In genomic region chr5:103431479-103431878, GRCm38 (mm10) we compare ENCODE assay signal across 27 mouse cellular contexts. TPM values are rescaled to one million over a fixed set of nuclear protein-coding genes. Genes with fewer than 3 reads are reported as not detected.
DNase-seq lines count a peak whose midpoint lies in the region; ATAC-seq and TF ChIP-seq lines count a peak whose summit lies in the region.
"Had no signal": no experiment of that assay in that cellular context is flagged by ENCODE, and none has a peak within 500 bp of the region (broad histone marks: within the 10 kb centered on the region; RNA-seq: fewer than 3 reads in every experiment).

No protein-coding gene starts in this region.

- no peak overlapping the region for H3K9ac ChIP-seq in limb, embryonic 14.5 days (ENCODE audit: low read depth, low read length, severe bottlenecking)
- no peak overlapping the region for H3K9ac ChIP-seq in liver, postnatal 0 days (replicated peaks)
- H3K9ac ChIP-seq: heart, embryonic 12.5 days; hindbrain, embryonic 12.5 days; intestine, embryonic 15.5 days; limb, embryonic 13.5 days; liver, embryonic 13.5 days; midbrain, embryonic 13.5 days; neural tube, embryonic 13.5 days had no signal

- H3K36me3 ChIP-seq in kidney, adult 2 months (ENCODE audit: control insufficient read depth, insufficient read depth, low read length): no peaks in the 10 kb centered on the region
- H3K36me3 ChIP-seq in limb, embryonic 14.5 days (ENCODE audit: control insufficient read depth, insufficient read depth, low read length): no peaks in the 10 kb centered on the region
- no peaks in the 10 kb centered on the region for H3K36me3 ChIP-seq in limb, embryonic 10.5 days
- no peaks in the 10 kb centered on the region for H3K36me3 ChIP-seq in liver, postnatal 0 days (replicated peaks; ENCODE audit: insufficient read depth, low read length)
- H3K36me3 ChIP-seq: heart, embryonic 12.5 days; hindbrain, embryonic 12.5 days; intestine, embryonic 15.5 days; limb, embryonic 13.5 days; liver, embryonic 13.5 days; midbrain, embryonic 13.5 days; neural tube, embryonic 13.5 days had no signal

- no peak overlapping the region for H3K4me3 ChIP-seq in gastrocnemius, adult 2 months
- no peak overlapping the region for H3K4me3 ChIP-seq in kidney, adult 2 months (ENCODE audit: insufficient read depth, low read depth, low read length)
- H3K4me3 ChIP-seq in limb, embryonic 14.5 days (replicated peaks; ENCODE audit: low read length): no peak overlapping the region
- no peak overlapping the region for H3K4me3 ChIP-seq in limb, embryonic 10.5 days
- no peak overlapping the region for H3K4me3 ChIP-seq in liver, postnatal 0 days (ENCODE audit: low read depth, low read length)
- H3K4me3 ChIP-seq: heart, embryonic 12.5 days; hindbrain, embryonic 12.5 days; intestine, embryonic 15.5 days; limb, embryonic 13.5 days; liver, embryonic 13.5 days; midbrain, embryonic 13.5 days; neural tube, embryonic 13.5 days had no signal

- H3K4me2 ChIP-seq in limb, embryonic 14.5 days (replicated peaks; ENCODE audit: low read depth, low read length, severe bottlenecking): no peak overlapping the region
- no peak overlapping the region for H3K4me2 ChIP-seq in liver, postnatal 0 days (ENCODE audit: low read depth, low read length)
- H3K4me2 ChIP-seq: heart, embryonic 12.5 days; hindbrain, embryonic 12.5 days; intestine, embryonic 15.5 days; limb, embryonic 13.5 days; liver, embryonic 13.5 days; midbrain, embryonic 13.5 days; neural tube, embryonic 13.5 days had no signal

- WGBS in kidney, adult 2 months: 29% methylated on average over 3 of the region's 3 CpGs
- WGBS in limb, embryonic 14.5 days: 37% methylated on average over 3 of the region's 3 CpGs
- 77% methylated on average over 3 of the region's 3 CpGs for WGBS in limb, embryonic 10.5 days
- WGBS in liver, postnatal 0 days (ENCODE audit: insufficient replicate concordance): 68% methylated on average over 3 of the region's 3 CpGs

- TF ChIP-seq EP300 in liver, postnatal 0 days (IDR thresholded peaks at IDR 0.05; ENCODE audit: low read depth): no peak

- no peak for TF ChIP-seq POLR2A in kidney, adult 2 months (IDR thresholded peaks at IDR 0.05; ENCODE audit: low read depth, low read length)
- no peak for TF ChIP-seq POLR2A in limb, embryonic 14.5 days (IDR thresholded peaks at IDR 0.05; ENCODE audit: borderline replicate concordance, extremely low read depth, insufficient read depth, insufficient read length)

- no peaks in the 10 kb centered on the region for H3K9me3 ChIP-seq in limb, embryonic 14.5 days (ENCODE audit: control insufficient read depth, low read length)
- no peaks in the 10 kb centered on the region for H3K9me3 ChIP-seq in limb, embryonic 10.5 days (replicated peaks)
- H3K9me3 ChIP-seq in liver, postnatal 0 days (ENCODE audit: low read length): no peaks in the 10 kb centered on the region
- H3K9me3 ChIP-seq: heart, embryonic 12.5 days; hindbrain, embryonic 12.5 days; intestine, embryonic 15.5 days; limb, embryonic 13.5 days; liver, embryonic 13.5 days; midbrain, embryonic 13.5 days; neural tube, embryonic 13.5 days had no signal

- DNase-seq in gastrocnemius, adult 2 months: no peak
- no peak for DNase-seq in gastrocnemius, postnatal 4 days (ENCODE audit: low spot score in 2 of 2)
- no peak for DNase-seq in kidney, adult 2 months
- no peak for DNase-seq in kidney, postnatal 14 days
- DNase-seq in limb, embryonic 14.5 days (ENCODE audit: low spot score): peak; percentile 27
- DNase-seq in limb, embryonic 10.5 days (ENCODE audit: low spot score): no peak
- no peak for DNase-seq in liver, postnatal 0 days
- DNase-seq: adrenal gland, postnatal 10 days; cerebellum, adult 11 months; cerebellum, adult 9-10 months; embryo, embryonic 11 days; kidney, postnatal 4 days; liver, embryonic 13.5 days; lung, adult 2 months; lung, postnatal 10 days; thymus, adult 2 months; thymus, postnatal 36 days had no signal

- no peak for TF ChIP-seq CTCF in gastrocnemius, adult 2 months (IDR thresholded peaks at IDR 0.05)
- TF ChIP-seq CTCF in kidney, adult 2 months (conservative IDR thresholded peaks at IDR 0.05; ENCODE audit: insufficient read depth, insufficient read length, low read depth, low read length): no peak
- no peak for TF ChIP-seq CTCF in liver, postnatal 0 days (IDR thresholded peaks at IDR 0.05; ENCODE audit: low read depth)

- no peak for ATAC-seq in limb, embryonic 14.5 days (ENCODE audit: low FRiP score, low read depth)
- no peak for ATAC-seq in liver, postnatal 0 days
- ATAC-seq: forebrain, embryonic 14.5 days; hindbrain, postnatal 0 days; intestine, embryonic 15.5 days; midbrain, embryonic 13.5 days; Patski had no signal

- intact Hi-C loops in gastrocnemius, adult 2 months (cut with DNase I): no loop called here

- peaks cover 26% of the 10 kb centered on the region for H3K4me1 ChIP-seq in kidney, adult 2 months (ENCODE audit: control insufficient read depth, insufficient read depth, low read length)
- peaks cover 11% of the 10 kb centered on the region for H3K4me1 ChIP-seq in limb, embryonic 14.5 days (ENCODE audit: control insufficient read depth, insufficient read depth, low read length)
- H3K4me1 ChIP-seq in limb, embryonic 10.5 days: peaks cover 11% of the 10 kb centered on the region
- peaks cover 6% of the 10 kb centered on the region; the same call in 1 of the 2 replicates for H3K4me1 ChIP-seq in liver, postnatal 0 days (ENCODE audit: insufficient read depth)

- peak overlapping the region; percentile 32 for H3K27ac ChIP-seq in gastrocnemius, adult 2 months
- H3K27ac ChIP-seq in kidney, adult 2 months (ENCODE audit: insufficient read depth, low read depth, low read length): peak overlapping the region; percentile 51
- H3K27ac ChIP-seq in limb, embryonic 14.5 days (replicated peaks; ENCODE audit: low read depth, low read length): no peak overlapping the region
- H3K27ac ChIP-seq in limb, embryonic 10.5 days: no peak overlapping the region
- H3K27ac ChIP-seq in liver, postnatal 0 days (ENCODE audit: low read depth): no peak overlapping the region
- H3K27ac ChIP-seq: hindbrain, embryonic 12.5 days; hindbrain, postnatal 0 days; intestine, embryonic 15.5 days; limb, embryonic 13.5 days; liver, embryonic 13.5 days; macrophage; midbrain, embryonic 13.5 days; neural tube, embryonic 13.5 days had no signal

- H3K27me3 ChIP-seq in kidney, adult 2 months (replicated peaks; ENCODE audit: control insufficient read depth, insufficient read depth, low read length): no peaks in the 10 kb centered on the region
- H3K27me3 ChIP-seq in limb, embryonic 14.5 days (ENCODE audit: control insufficient read depth, insufficient read depth, low read length): no peaks in the 10 kb centered on the region
- peaks cover 6% of the 10 kb centered on the region; the same call in 1 of the 2 replicates for H3K27me3 ChIP-seq in limb, embryonic 10.5 days (ENCODE audit: low read depth, poor library complexity, severe bottlenecking)
- no peaks in the 10 kb centered on the region; the same call in 1 of the 2 replicates for H3K27me3 ChIP-seq in liver, postnatal 0 days (ENCODE audit: insufficient read depth, low read length)
- H3K27me3 ChIP-seq: heart, embryonic 12.5 days; hindbrain, embryonic 12.5 days; intestine, embryonic 15.5 days; midbrain, embryonic 13.5 days; neural tube, embryonic 13.5 days; Patski had no signal

RNA-seq across cellular contexts. Expression of gene Ptpn13, which starts 6.5 kb away (rescaled TPM):
- 1 to 10 TPM; 1.9 to 2.9 TPM for total RNA-seq in gastrocnemius, adult 2 months (2021)
- 10 to 100 TPM in 1 of 2 experiments, 1 to 10 TPM in 1; 8.8 to 10.1 TPM for total RNA-seq in gastrocnemius, postnatal 4 days (2021)
- polyA plus RNA-seq in kidney, adult 2 months (2012; rRNA removed): 23.7 and 28.0 TPM in 2 replicates
- 22.2 and 25.8 TPM in 2 replicates for polyA plus RNA-seq in limb, embryonic 14.5 days (2012; rRNA removed)
- polyA plus RNA-seq in limb, embryonic 14.5 days (2014; fragmentation: Nextera tagmentation; extraction: Ambion mirVana): 22.2 and 23.7 TPM in 2 replicates
- polyA plus RNA-seq in limb, embryonic 10.5 days (2016; fragmentation: Nextera tagmentation; extraction: Ambion mirVana): 10.4 and 11.1 TPM in 2 replicates
- polyA plus RNA-seq in liver, postnatal 0 days (2015; fragmentation: Nextera tagmentation; extraction: Ambion mirVana): 0.38 and 0.43 TPM in 2 replicates
- polyA plus RNA-seq: macrophage had no signal

Comparison
In these comparisons a context has a peak if more than half of its experiments do, and no peak if none do; other contexts are left out.
1. H3K27ac ChIP-seq: peak in gastrocnemius, adult 2 months (single experiment) and kidney, adult 2 months (single experiment); none in limb, embryonic 14.5 days (single experiment), limb, embryonic 10.5 days (single experiment) and liver, postnatal 0 days (single experiment).